Mouse (Mus musculus) stomach, embryonic 14.5 days (tissue): ENCODE measurements around the gene Ptges. TPM values are rescaled to one million over a fixed set of nuclear protein-coding genes. Genes with fewer than 3 reads are reported as not detected.
A peak's percentile ranks its signal among the peaks of the same experiment; 100 is the strongest.
"Not testable (repeated sequence)": the region's sequence is repeated elsewhere in the genome, so short reads cannot be mapped to it uniquely, and the experiment has no call there.

Experiments used
- ATAC-seq: fragments of 200-750 bp; cut with Nextera tagmentation; 2 replicates; pipeline ENCODE4 v1.8.0; 2017; ENCODE audit warnings: low read depth, moderate TSS enrichment; ENCODE audit not compliant: insufficient number of reproducible peaks, insufficient read depth, low FRiP score
- H3K27ac ChIP-seq: fragments of 300-500 bp; sonication (generic); 2 replicates; pipeline ENCODE4 v1.5.1; 2014; ENCODE audit warnings: mild to moderate bottlenecking, low read length, moderate library complexity, mixed read lengths
- H3K27me3 ChIP-seq: fragments of 300-500 bp; sonication (generic); 2 replicates; pipeline ENCODE4 v1.6.1; 2014; ENCODE audit warnings: low read length, control low read depth, mixed read lengths; ENCODE audit not compliant: control insufficient read depth, insufficient read depth
- H3K36me3 ChIP-seq: fragments of 300-500 bp; sonication (generic); 2 replicates; pipeline ENCODE4 v1.6.1; 2014; ENCODE audit warnings: mild to moderate bottlenecking, control low read depth, low read length, moderate library complexity, mixed read lengths; ENCODE audit not compliant: control insufficient read depth, insufficient read depth
- H3K4me1 ChIP-seq: fragments of 300-500 bp; sonication (generic); 2 replicates; pipeline ENCODE4 v1.6.1; 2014; ENCODE audit warnings: low read length, control low read depth, mixed read lengths; ENCODE audit not compliant: control insufficient read depth, insufficient read depth
- H3K4me2 ChIP-seq: fragments of 300-500 bp; sonication (generic); replicated peaks from 2 replicates; pipeline ENCODE4 v1.6.1; 2014; ENCODE audit warnings: low read depth, low read length, control low read depth
- H3K4me3 ChIP-seq: fragments of 300-500 bp; sonication (generic); 2 replicates; pipeline ENCODE4 v1.5.1; 2014; ENCODE audit warnings: low read depth, low read length, control low read depth
- H3K9ac ChIP-seq: fragments of 300-500 bp; sonication (generic); replicated peaks from 2 replicates; pipeline ENCODE4 v1.6.1; 2014; ENCODE audit warnings: low read depth, mild to moderate bottlenecking, control low read depth, low read length, moderate library complexity, mixed read lengths
- H3K9me3 ChIP-seq: fragments of 300-500 bp; sonication (generic); 2 replicates; pipeline ENCODE4 v1.6.1; 2016; ENCODE audit warnings: low read depth, low read length, control low read depth; ENCODE audit not compliant: control insufficient read depth
- WGBS: fragments of 180-500 bp; shearing (Covaris S2); extraction: QIAGEN DNeasy Blood & Tissue Kit; methylation state at CpG from one replicate; pipeline ENCODE4 v1.1.7; 2014; 5-methylcytosine and 5-hydroxymethylcytosine counted together
- polyA plus RNA-seq: library from polyadenylated mRNA; unstranded; fragments of >200 nt; fragmentation: Nextera tagmentation; extraction: Ambion mirVana; gene quantifications from 2 replicates; pipeline ENCODE4 v1.2.1, GENCODE M21; 2014

Gene Ptges
- polyA plus RNA-seq, 1 experiment from 2014 or later, result 6.5 TPM

GRCm38 (mm10) chr2:30954797-30955196 lies 25.1 kb upstream of the Ptges start:
- peaks cover 17% of the 10 kb centered on the region for H3K4me1 ChIP-seq
- H3K4me2 ChIP-seq, result peak overlapping the region; percentile 89
- no peaks in the 10 kb centered on the region for H3K9me3 ChIP-seq
- H3K4me3 ChIP-seq, result no peak overlapping the region
- no peak overlapping the region; the same call in 1 of the 2 replicates for H3K9ac ChIP-seq
- WGBS, result 62% methylated on average over 6 of the region's 6 CpGs
- H3K36me3 ChIP-seq, result peaks cover 46% of the 10 kb centered on the region
- no peak overlapping the region for H3K27ac ChIP-seq
- ATAC-seq, result no peak
- no peaks in the 10 kb centered on the region for H3K27me3 ChIP-seq

GRCm38 (mm10) chr2:30952824-30953490 lies 23.3 kb upstream of the Ptges start, which contains the start of gene Tor1b:
Tor1b (plus strand) TSS chr2:30952959.
- no peaks in the 10 kb centered on the region for H3K27me3 ChIP-seq
- ATAC-seq, result peak; percentile 79
- peak within 1 kb of the TSS; percentile 89 for H3K4me2 ChIP-seq
- peak within 1 kb of the TSS; percentile 91 for H3K4me3 ChIP-seq
- H3K27ac ChIP-seq, result peak within 1 kb of the TSS; percentile 86
- peaks cover 17% of the 10 kb centered on the region for H3K4me1 ChIP-seq
- H3K36me3 ChIP-seq, result peaks cover 28% of the 10 kb centered on the region
- under 1% methylated on average over 60 of the region's 60 CpGs for WGBS
- no peaks in the 10 kb centered on the region for H3K9me3 ChIP-seq
- H3K9ac ChIP-seq, result peak within 1 kb of the TSS; percentile 89

DNA sequence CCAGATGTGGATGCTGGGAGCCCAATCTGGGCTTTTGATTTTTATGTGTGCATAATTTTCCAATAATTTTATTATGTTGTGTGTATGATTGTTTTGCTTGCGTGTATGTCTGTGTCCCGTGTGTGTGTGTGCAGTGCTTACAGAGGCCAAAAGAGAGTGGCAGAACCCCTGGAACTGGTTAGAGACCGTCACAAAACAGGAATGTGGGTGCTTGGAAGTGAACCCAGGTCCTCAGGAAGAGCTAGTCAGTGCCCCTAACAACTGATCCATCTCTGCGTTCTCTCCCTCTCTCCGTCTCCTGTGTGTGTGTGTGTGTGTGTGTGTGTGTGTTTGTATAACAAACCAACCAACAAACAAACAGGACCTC lies 22.8 kb upstream of the Ptges start:
- H3K27me3 ChIP-seq, result no peaks in the 10 kb centered on the region

DNA sequence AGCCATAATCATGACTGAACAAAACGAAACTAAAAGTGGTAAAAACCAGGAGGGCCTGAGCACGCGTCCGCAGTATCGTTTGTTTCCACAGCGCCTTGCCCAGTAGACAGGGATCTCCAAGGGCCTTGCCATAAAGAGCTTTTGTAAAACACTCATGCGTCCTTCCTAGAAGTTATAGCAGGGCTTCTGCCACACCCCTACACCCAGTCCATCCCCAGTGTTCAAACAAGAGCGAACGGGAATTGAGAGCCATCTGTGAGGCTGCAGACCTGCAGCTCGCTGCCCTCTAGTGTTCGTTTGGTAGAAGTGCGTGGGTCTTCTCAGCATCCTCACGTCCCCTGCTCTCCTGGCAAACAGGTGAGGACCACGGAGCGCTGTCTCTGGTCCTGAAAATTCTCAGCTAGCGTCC lies 12.9 kb upstream of the Ptges start:
- H3K4me2 ChIP-seq, result peak overlapping the region; percentile 38
- no peaks in the 10 kb centered on the region for H3K36me3 ChIP-seq
- WGBS, result 27% methylated on average over 16 of the region's 16 CpGs
- no peaks in the 10 kb centered on the region for H3K27me3 ChIP-seq
- no peaks in the 10 kb centered on the region for H3K4me1 ChIP-seq
- H3K4me3 ChIP-seq, result 0 out of 2 replicates have a peak overlapping the region, but pooled peaks have one; percentile 9
- H3K27ac ChIP-seq, result no peak overlapping the region
- H3K9ac ChIP-seq, result no peak overlapping the region
- peak; percentile 74; the same call in 1 of the 2 replicates for ATAC-seq
- no peaks in the 10 kb centered on the region for H3K9me3 ChIP-seq

More for the DNA sequence above, 22.8 kb upstream of the Ptges start:
- Histone ChIP-seq H3K27ac (peak overlapping the region; percentile 86; the same call in 1 of the 2 replicates), H3K9ac (peak overlapping the region; percentile 89; the same call in 1 of the 2 replicates), H3K36me3 (peaks cover 23% of the 10 kb centered on the region), H3K4me1 (peaks cover 17% of the 10 kb centered on the region), H3K4me2 (peak overlapping the region; percentile 89), H3K9me3 (no peaks in the 10 kb centered on the region), H3K4me3 (peak overlapping the region; percentile 91)
- no peak for ATAC-seq
- 27% methylated on average over 5 of the region's 5 CpGs for WGBS

- not testable (repeated sequence) for H3K36me3 ChIP-seq, H3K9ac ChIP-seq, H3K27ac ChIP-seq, H3K4me1 ChIP-seq, H3K4me2 ChIP-seq, H3K4me3 ChIP-seq, ATAC-seq, H3K27me3 ChIP-seq, H3K9me3 ChIP-seq
- WGBS, result 44% methylated on average over 7 of the region's 7 CpGs
Observed at GRCm38 (mm10) chr2:30942116-30942515, 12.5 kb upstream of the Ptges start.

DNA sequence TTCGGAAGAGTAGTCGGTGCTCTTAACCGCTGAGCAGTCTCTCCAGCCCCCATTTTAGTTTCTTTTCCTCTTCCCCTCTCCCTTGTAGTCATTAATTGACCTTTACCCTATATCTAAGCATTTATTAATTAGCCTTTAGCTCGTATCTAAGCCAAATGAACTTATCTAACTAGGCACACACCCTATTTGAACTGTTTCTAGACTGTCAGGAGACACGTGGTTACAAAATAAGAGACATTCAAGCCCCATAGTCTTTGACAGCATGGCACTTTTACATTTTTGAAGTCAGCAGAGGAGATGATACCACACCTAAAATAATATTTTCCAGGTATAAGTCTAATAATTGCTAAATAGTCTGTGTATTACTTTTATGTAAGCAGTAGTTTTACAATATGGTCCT lies 11.9 kb upstream of the Ptges start:
- no peaks in the 10 kb centered on the region for H3K27me3 ChIP-seq
- no peaks in the 10 kb centered on the region for H3K9me3 ChIP-seq
- H3K27ac ChIP-seq, result no peak overlapping the region
- H3K4me3 ChIP-seq, result no peak overlapping the region
- H3K4me1 ChIP-seq, result no peaks in the 10 kb centered on the region
- no peak overlapping the region for H3K4me2 ChIP-seq
- 76% methylated on average over 5 of the region's 5 CpGs for WGBS
- ATAC-seq, result no peak
- H3K36me3 ChIP-seq, result no peaks in the 10 kb centered on the region
- no peak overlapping the region for H3K9ac ChIP-seq

GRCm38 (mm10) chr2:30938574-30938991 lies 8.9 kb upstream of the Ptges start:
- Histone ChIP-seq H3K4me3 (no peak overlapping the region), H3K9ac (no peak overlapping the region), H3K4me2 (no peak overlapping the region), H3K36me3 (no peaks in the 10 kb centered on the region), H3K27ac (no peak overlapping the region), H3K9me3 (no peaks in the 10 kb centered on the region), H3K27me3 (no peaks in the 10 kb centered on the region), H3K4me1 (no peaks in the 10 kb centered on the region)
- 36% methylated on average over 4 of the region's 4 CpGs for WGBS
- no peak for ATAC-seq

DNA sequence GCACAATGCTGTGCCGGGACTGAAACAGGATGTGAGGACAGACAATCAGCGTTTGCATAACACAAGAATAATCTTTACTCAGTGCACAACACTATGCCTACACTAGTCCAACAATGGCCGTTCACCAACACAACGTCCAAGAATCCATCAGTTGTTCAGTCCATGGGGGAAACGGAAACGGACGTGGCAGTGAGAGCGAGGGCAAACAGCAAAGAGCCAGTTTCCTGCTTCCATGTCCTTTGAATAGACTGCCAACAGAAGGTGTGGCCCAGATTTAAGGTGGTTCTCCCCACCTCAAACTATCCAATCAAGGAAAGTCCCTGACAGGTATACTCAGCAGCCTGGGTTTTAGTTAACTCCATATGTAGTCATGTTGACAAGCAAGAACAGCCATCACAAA lies 8.1 kb upstream of the Ptges start:
- H3K36me3 ChIP-seq, result no peaks in the 10 kb centered on the region
- no peak overlapping the region for H3K27ac ChIP-seq
- no peak for ATAC-seq
- no peak overlapping the region for H3K4me3 ChIP-seq
- H3K9ac ChIP-seq, result no peak overlapping the region
- H3K27me3 ChIP-seq, result no peaks in the 10 kb centered on the region
- H3K9me3 ChIP-seq, result no peaks in the 10 kb centered on the region
- 75% methylated on average over 8 of the region's 8 CpGs for WGBS
- H3K4me2 ChIP-seq, result no peak overlapping the region
- H3K4me1 ChIP-seq, result no peaks in the 10 kb centered on the region

DNA sequence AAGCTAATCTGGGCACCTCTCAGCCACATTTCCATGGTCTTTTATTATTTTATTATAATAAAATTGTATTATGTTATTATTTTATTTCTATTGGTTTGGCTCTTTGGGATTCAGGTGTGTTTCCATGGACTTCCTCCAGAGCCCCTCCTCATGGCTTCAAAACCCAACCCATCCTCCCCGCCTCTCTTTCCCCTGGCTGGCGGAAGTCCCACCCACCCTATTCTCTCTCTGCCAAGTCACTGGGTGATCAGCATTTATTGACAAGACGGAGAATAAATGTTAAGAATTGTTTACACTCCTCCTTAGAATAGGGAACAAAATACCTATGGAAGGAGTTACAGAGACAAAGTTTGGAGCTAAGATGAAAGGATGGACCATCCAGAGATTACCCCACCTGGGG lies 7.1 kb upstream of the Ptges start:
- no peak for ATAC-seq
- Histone ChIP-seq H3K9me3 (no peaks in the 10 kb centered on the region), H3K4me3 (no peak overlapping the region), H3K4me2 (no peak overlapping the region), H3K27ac (no peak overlapping the region), H3K27me3 (no peaks in the 10 kb centered on the region), H3K9ac (no peak overlapping the region), H3K4me1 (no peaks in the 10 kb centered on the region), H3K36me3 (no peaks in the 10 kb centered on the region)
- WGBS, result 76% methylated on average over 3 of the region's 3 CpGs
